Mouse (Mus musculus) lung, postnatal 0 days (tissue): ENCODE data around the gene Ptges3. TPM values are rescaled to one million over a fixed set of nuclear protein-coding genes. Genes with fewer than 3 reads are reported as not detected.

ENCODE experiments used
- ATAC-seq: fragments of 200-750 bp; cut with Nextera tagmentation; 2 replicates; pipeline ENCODE4 v1.8.0; 2017; ENCODE audit warnings: moderate library complexity
- DNase-seq: peaks from one replicate; pipeline ENCODE4 v3.0.0-alpha.2; 2016; ENCODE audit warnings: low spot score
- H3K27ac ChIP-seq: fragments of 300-500 bp; sonication (generic); 2 replicates; pipeline ENCODE4 v1.5.1; 2014; ENCODE audit warnings: antibody characterized with exemption, mild to moderate bottlenecking, low read length, mixed read lengths
- H3K27me3 ChIP-seq: fragments of 300-500 bp; sonication (generic); replicated peaks from 2 replicates; pipeline ENCODE4 v1.6.1; 2014; ENCODE audit warnings: low read length, mixed read lengths; ENCODE audit not compliant: insufficient read depth
- H3K36me3 ChIP-seq: fragments of 300-500 bp; sonication (generic); 2 replicates; pipeline ENCODE4 v1.6.1; 2014; ENCODE audit warnings: low read length, mixed read lengths; ENCODE audit not compliant: insufficient read depth
- H3K4me1 ChIP-seq: fragments of 300-500 bp; sonication (generic); 2 replicates; pipeline ENCODE4 v1.6.1; 2014; ENCODE audit warnings: antibody characterized with exemption, low read depth, low read length, mixed read lengths; ENCODE audit not compliant: insufficient read depth
- H3K4me2 ChIP-seq: fragments of 300-500 bp; sonication (generic); replicated peaks from 2 replicates; pipeline ENCODE4 v1.6.1; 2014; ENCODE audit warnings: low read depth, mild to moderate bottlenecking, low read length, moderate library complexity, mixed read lengths
- H3K4me3 ChIP-seq: fragments of 300-500 bp; sonication (generic); 2 replicates; pipeline ENCODE4 v1.5.1; 2014; ENCODE audit warnings: low read depth, low read length
- H3K9ac ChIP-seq: fragments of 300-500 bp; sonication (generic); replicated peaks from 2 replicates; pipeline ENCODE4 v1.6.1; 2014; ENCODE audit warnings: low read depth, mild to moderate bottlenecking
- H3K9me3 ChIP-seq: fragments of 300-500 bp; sonication (generic); 2 replicates; pipeline ENCODE4 v1.6.1; 2016; ENCODE audit warnings: low read length, mixed read lengths
- CTCF ChIP-seq: IDR thresholded peaks from 2 replicates; pipeline ENCODE4 v1.5.1; 2016; ENCODE audit warnings: antibody characterized with exemption, mild to moderate bottlenecking
- EP300 ChIP-seq: IDR thresholded peaks from 2 replicates; pipeline ENCODE4 v1.6.1; 2016; ENCODE audit warnings: antibody characterized with exemption, mild to moderate bottlenecking, control low read depth
- WGBS: fragments of 180-500 bp; shearing (Covaris S2); extraction: QIAGEN DNeasy Blood & Tissue Kit; methylation state at CpG from one replicate; pipeline ENCODE4 v1.1.7; 2014; 5-methylcytosine and 5-hydroxymethylcytosine counted together
- polyA plus RNA-seq: library from polyadenylated mRNA; unstranded; fragments of >200 nt; fragmentation: Nextera tagmentation; extraction: Ambion mirVana; gene quantifications from 2 replicates; pipeline ENCODE4 v1.2.1, GENCODE M21; 2015

Gene Ptges3
- polyA plus RNA-seq, 1 experiment from 2014 or later: 239 TPM

GRCm38 (mm10) chr10:128093496-128094294 is 34.9 kb downstream of the Ptges3 start:
- Histone ChIP-seq H3K4me2 (peak overlapping the region; percentile 86), H3K27ac (peak overlapping the region; percentile 95), H3K4me1 (peaks cover 17% of the 10 kb centered on the region; the same call in 1 of the 2 replicates), H3K4me3 (peak overlapping the region; percentile 90), H3K36me3 (peaks cover 16% of the 10 kb centered on the region), H3K9ac (peak overlapping the region; percentile 71), H3K27me3 (no peaks in the 10 kb centered on the region), H3K9me3 (no peaks in the 10 kb centered on the region)
- ATAC-seq: no peak
- peak; percentile 44 for DNase-seq
- TF ChIP-seq EP300: 0 out of 2 replicates have a peak, but pooled peaks have one; percentile 4
- no peak for TF ChIP-seq CTCF
- 31% methylated on average over 13 of the region's 13 CpGs for WGBS

- H3K9me3 ChIP-seq: no peaks in the 10 kb centered on the region
- peak overlapping the region; percentile 95 for H3K27ac ChIP-seq
- 10% methylated on average over 19 of the region's 19 CpGs for WGBS
- H3K4me2 ChIP-seq: peak overlapping the region; percentile 86
- no peaks in the 10 kb centered on the region for H3K27me3 ChIP-seq
- H3K4me1 ChIP-seq: peaks cover 17% of the 10 kb centered on the region; the same call in 1 of the 2 replicates
- 0 out of 2 replicates have a peak overlapping the region, but pooled peaks have one; percentile 13 for H3K9ac ChIP-seq
- TF ChIP-seq EP300: no peak
- TF ChIP-seq CTCF: no peak
- peak; percentile 67 for ATAC-seq
- peak; percentile 97 for DNase-seq
- peaks cover 9% of the 10 kb centered on the region for H3K36me3 ChIP-seq
- H3K4me3 ChIP-seq: peak overlapping the region; percentile 90
Measured at GRCm38 (mm10) chr10:128094340-128094968, 35.7 kb downstream of the Ptges3 start.

GRCm38 (mm10) chr10:128095003-128095636 is 36.4 kb downstream of the Ptges3 start:
- H3K27ac ChIP-seq: 0 out of 2 replicates have a peak overlapping the region, but pooled peaks have one; percentile 11
- no peak for TF ChIP-seq CTCF
- TF ChIP-seq EP300: no peak
- peaks cover 2% of the 10 kb centered on the region; the same call in 1 of the 2 replicates for H3K36me3 ChIP-seq
- H3K9ac ChIP-seq: no peak overlapping the region
- H3K27me3 ChIP-seq: no peaks in the 10 kb centered on the region
- no peaks in the 10 kb centered on the region for H3K9me3 ChIP-seq
- H3K4me3 ChIP-seq: peak overlapping the region; percentile 90
- H3K4me1 ChIP-seq: peaks cover 17% of the 10 kb centered on the region; the same call in 1 of the 2 replicates
- DNase-seq: no peak
- 33% methylated on average over 9 of the region's 9 CpGs for whole genome bisulfite sequencing
- H3K4me2 ChIP-seq: peak overlapping the region; percentile 86
- no peak for ATAC-seq

GRCm38 (mm10) chr10:128096313-128096692 is 37.5 kb downstream of the Ptges3 start:
- Histone ChIP-seq H3K27ac (no peak overlapping the region), H3K9me3 (no peaks in the 10 kb centered on the region), H3K9ac (peak overlapping the region; percentile 94; the same call in 1 of the 2 replicates), H3K4me2 (peak overlapping the region; percentile 14; the same call in 1 of the 2 replicates), H3K36me3 (no peaks in the 10 kb centered on the region), H3K4me3 (peak overlapping the region; percentile 97), H3K27me3 (no peaks in the 10 kb centered on the region), H3K4me1 (peaks cover 17% of the 10 kb centered on the region; the same call in 1 of the 2 replicates)
- TF ChIP-seq EP300: no peak
- TF ChIP-seq CTCF: no peak
- ATAC-seq (no peak), DNase-seq (no peak)
- WGBS: 17% methylated on average over 4 of the region's 4 CpGs

GRCm38 (mm10) chr10:128096693-128097586 is 38.2 kb downstream of the Ptges3 start:
- DNase-seq: peak; percentile 94
- H3K9ac ChIP-seq: peak overlapping the region; percentile 94
- no peaks in the 10 kb centered on the region for H3K27me3 ChIP-seq
- H3K4me1 ChIP-seq: peaks cover 12% of the 10 kb centered on the region; the same call in 1 of the 2 replicates
- TF ChIP-seq EP300 (no peak), CTCF (peak; percentile 29)
- no peaks in the 10 kb centered on the region for H3K9me3 ChIP-seq
- peak overlapping the region; percentile 88 for H3K27ac ChIP-seq
- no peaks in the 10 kb centered on the region for H3K36me3 ChIP-seq
- H3K4me2 ChIP-seq: peak overlapping the region; percentile 74
- peak; percentile 69 for ATAC-seq
- WGBS: 0% methylated on average over 39 of the region's 86 CpGs
- peak overlapping the region; percentile 97 for H3K4me3 ChIP-seq
